Mouse (Mus musculus) testis, postnatal 14 days (tissue): ENCODE results near the gene Kifc5b.
"Not testable (repeated sequence)": the region's sequence is repeated elsewhere in the genome, so short reads cannot be mapped to it uniquely, and the experiment has no call there.

Experiments used
- DNase-seq: peaks from one replicate; pipeline ENCODE4 v3.0.0; 2021; ENCODE audit warnings: low spot score

Gene Kifc5b

DNA sequence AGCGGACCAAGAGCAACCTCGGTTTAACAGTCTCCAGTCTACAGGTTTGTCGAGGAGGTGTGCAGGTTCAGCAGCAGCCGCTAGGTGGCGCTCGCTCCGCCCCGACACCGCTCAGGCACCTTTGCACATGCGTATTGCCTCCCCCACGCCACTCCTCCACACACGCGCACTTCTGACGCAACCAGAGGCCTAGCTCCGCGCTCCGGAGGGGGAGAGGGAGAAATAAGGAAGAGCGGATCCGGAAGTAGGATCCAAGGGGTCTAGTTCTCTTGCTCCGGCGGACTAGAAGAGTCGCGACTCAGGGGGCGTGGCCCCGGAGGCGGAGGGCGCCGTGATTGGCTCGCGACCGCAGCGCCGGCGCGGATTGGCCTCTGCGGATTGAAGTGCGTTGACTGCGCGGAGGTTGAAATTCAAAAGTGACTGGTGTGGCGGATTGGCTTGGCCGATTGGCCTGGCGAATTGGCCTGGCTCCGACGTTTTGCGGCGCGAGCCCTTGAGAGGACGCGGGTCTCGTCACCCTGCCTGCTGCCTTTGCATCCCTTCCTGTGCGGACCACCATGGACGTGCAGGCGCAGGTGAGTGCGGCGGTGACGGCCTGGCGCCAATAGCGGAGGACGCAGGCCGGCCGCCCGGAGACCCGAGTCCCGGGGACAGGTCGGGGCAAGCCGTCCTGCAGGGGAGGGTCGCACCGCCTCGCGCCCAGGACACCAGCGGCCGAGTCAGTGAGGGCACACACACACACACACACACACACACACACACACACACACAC lies at the start of gene Kifc5b:
Gene Kifc5b, plus strand, starts transcription at position 381 of the 772 bp plus-strand sequence.
- DNase-seq: peak; percentile 100

- DNase-seq: no peak
Observed at GRCm38 (mm10) chr17:26868756-26869155, 48.1 kb upstream of the Kifc5b start.

- DNase-seq: no peak
Observed at GRCm38 (mm10) chr17:26872870-26873269, 44.0 kb upstream of the Kifc5b start.

- DNase-seq: no peak
Observed at GRCm38 (mm10) chr17:26873502-26873901, 43.4 kb upstream of the Kifc5b start.

DNA sequence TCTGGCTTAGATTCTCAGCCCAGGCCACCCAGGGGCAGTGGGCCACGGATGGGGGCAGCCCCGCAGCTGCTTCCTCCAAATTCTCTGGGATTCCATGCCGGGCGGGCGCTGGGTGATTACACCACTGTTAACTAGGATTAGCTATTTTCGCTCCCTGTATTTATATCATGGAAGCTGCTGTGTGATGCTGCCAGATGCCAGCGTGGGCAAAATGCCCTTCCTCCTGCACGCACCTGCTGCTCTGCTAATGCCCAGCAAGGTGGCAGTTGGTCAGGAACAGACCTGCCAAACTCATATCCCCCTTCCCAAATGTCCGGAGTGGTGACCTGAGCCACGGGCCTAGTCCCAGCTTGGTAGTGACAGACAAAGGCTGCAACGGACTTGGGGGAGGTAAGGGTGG lies 42.3 kb upstream of the Kifc5b start:
- DNase-seq: no peak

DNA sequence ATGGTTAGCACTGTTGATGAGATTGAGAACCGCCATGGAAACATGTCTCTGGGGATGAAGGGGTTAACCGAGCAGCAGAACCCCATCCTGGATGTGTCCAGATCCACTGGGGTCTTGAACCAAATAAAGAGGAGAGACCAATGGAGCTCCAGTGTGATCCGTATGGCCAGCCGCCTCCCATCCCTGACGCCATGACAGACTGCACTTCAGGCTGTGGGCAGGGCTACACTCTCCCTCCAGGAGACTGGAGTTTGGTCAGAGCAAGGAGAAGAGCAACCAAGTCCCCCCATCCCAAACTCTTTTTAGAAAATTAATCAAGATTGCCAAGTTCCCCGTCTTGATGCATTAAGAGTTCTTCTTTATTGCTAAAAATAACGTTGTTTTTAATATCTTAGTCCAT lies 39.0 kb upstream of the Kifc5b start:
- no peak for DNase-seq

- no peak for DNase-seq
Observed at GRCm38 (mm10) chr17:26879235-26879634, 37.7 kb upstream of the Kifc5b start.

- no peak for DNase-seq
Observed at GRCm38 (mm10) chr17:26882706-26883105, 34.2 kb upstream of the Kifc5b start.

GRCm38 (mm10) chr17:26883585-26883984 lies 33.3 kb upstream of the Kifc5b start:
- DNase-seq: no peak

DNA sequence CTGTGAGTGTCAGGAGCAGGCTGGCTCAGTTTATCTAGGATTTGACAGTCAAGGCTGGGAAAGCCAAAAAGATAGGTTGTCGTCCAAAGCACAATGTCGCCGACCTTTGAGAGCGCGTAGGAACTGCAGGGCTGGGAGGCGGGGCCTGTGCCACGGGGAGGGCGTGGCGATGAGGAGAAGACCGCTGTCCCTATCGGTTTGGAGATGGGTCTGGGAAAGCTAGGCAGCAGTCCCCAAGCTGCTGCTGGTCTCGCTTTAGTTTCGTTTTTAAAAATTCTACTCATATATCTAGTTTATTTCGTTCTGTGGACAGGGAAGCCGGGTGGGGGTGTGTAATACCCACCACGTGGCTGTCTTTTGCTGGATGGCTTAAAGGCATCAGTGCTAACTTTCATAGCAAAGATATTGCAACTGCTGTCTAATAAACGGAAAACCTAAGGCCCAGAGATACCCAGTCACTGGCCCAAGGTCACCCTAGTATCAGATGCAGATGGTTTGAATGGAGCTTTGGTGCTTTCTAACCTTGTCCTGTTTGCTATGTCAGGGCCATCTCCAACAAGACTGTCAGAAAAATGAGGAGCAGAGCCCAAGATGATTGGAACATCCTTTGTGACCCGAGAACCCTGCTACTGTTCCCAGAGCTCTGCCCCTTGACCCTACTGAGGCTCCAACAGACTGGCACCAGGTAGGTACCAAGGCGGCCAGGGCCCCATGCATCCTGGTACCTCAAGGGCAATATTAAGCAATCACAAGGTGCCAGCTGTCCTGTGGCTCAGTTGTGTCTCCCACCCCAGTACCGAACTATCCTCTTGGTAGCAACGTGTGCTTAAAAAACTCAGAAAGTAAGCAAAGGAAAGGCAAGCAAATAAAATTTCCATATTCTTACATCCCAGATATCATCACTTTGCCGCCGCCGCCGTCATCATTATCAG lies 31.6 kb upstream of the Kifc5b start:
- DNase-seq: peak; percentile 56

DNA sequence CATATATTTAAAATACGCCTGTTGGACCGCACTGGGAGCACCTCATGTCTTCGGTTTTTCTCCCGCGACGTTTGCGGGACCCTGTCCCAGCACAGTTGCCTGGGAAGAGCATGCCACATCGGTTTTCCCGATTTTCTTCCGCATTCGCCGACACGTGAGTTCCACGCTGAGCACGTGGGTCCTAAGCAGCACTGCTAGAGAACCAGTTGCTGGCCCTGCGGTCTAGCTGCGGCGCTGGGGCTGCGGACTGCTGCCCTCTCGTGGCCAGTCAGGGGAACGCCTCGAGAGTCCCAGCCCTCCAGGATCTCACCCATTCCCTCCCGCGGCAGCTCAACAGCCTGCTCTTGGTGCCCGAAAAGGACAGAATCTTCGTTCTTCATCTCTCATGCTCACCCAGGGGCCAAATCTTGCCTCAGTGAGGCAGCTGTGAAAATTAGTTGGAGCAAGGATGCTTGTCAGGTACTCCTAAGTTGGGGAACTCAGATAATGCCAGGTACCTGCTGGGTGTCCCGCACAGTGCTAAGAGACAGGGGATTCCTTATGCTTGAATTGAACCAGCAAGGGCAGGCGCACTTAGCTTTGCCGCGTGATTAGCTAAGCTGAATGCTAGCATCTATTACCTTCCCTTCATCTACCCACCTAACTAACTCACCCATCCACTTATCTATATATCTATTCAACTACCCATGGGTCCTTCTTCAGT lies 30.7 kb upstream of the Kifc5b start:
- peak; percentile 84 for DNase-seq

GRCm38 (mm10) chr17:26887926-26888325 lies 29.0 kb upstream of the Kifc5b start:
- DNase-seq: no peak

- DNase-seq: no peak
Observed at GRCm38 (mm10) chr17:26892635-26893375, 24.1 kb upstream of the Kifc5b start.

GRCm38 (mm10) chr17:26893492-26893891 lies 23.4 kb upstream of the Kifc5b start:
- no peak for DNase-seq

DNA sequence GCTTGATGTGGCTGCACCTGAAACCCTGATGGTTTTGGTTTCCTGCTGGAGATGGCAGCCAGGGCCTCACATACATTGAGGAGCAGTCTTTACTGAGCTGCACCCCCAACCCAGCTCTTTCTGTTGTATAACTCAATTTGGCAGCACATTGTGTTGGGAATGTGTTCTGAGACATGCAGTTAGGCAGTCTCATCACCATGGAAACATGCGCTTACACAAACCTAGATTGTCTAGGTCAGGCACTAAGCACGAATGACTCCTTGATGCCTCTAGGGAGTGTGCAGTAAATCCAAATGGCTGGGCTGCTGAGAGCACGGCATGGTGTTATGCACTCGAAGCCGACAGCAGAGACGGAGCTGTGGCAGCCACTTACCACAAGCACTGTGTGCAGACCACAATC lies 22.5 kb upstream of the Kifc5b start:
- DNase-seq: no peak

- DNase-seq: peak; percentile 58
Observed at GRCm38 (mm10) chr17:26895578-26895977, 21.3 kb upstream of the Kifc5b start.

GRCm38 (mm10) chr17:26900916-26901315 lies 16.0 kb upstream of the Kifc5b start:
- no peak for DNase-seq

GRCm38 (mm10) chr17:26904320-26904719 lies 12.6 kb upstream of the Kifc5b start:
- no peak for DNase-seq

DNA sequence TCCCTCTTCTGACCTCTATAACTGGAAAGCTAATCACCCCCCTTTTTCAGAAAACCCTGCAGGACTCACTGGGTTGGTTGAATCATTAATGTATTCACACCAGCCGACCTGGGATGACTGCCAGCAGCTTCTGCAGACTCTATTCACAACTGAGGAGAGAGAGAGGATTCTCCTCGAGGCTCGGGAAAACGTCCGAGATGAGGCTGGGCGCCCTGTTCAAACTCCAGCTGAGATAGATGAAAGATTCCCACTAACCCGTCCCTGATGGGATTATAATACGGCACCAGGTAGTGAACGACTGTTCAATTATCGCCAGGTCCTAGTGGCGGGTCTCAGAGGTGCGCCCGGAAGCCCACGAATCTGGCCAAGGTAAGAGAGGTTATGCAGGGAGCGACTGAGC lies 9.4 kb upstream of the Kifc5b start:
- DNase-seq: not testable (repeated sequence)

DNA sequence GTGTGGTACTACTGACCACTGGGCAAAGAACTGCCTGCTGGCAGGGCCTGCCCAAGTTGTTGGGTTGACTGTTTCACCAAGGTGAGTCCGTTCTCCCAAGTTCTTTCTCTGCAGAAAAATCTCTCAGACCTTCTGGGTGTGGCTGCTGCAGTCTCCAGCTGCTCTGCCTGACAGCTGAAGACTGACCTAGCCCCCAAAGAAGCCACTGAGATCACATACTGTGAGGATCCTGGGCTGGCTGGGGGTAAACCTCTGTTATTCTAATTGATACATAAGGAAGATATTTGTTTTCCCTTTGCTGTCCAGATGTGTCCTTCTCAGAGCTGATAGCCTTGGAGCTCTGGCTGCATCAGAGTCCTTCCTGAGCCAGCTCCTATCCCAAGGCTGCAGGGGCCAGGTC lies 1.6 kb upstream of the Kifc5b start:
- no peak for DNase-seq

- not testable (repeated sequence) for DNase-seq
Observed at GRCm38 (mm10) chr17:26917560-26917959, 669 bp downstream of the Kifc5b start.

GRCm38 (mm10) chr17:26918343-26918742 lies 1.5 kb downstream of the Kifc5b start:
- DNase-seq: no peak
